Mouse (Mus musculus) induced T-regulatory cell, adult 2 months (primary cell): ENCODE results near the gene Nosip.
A peak's percentile ranks its signal among the peaks of the same experiment; 100 is the strongest.
"Not testable (repeated sequence)": the region's sequence is repeated elsewhere in the genome, so short reads cannot be mapped to it uniquely, and the experiment has no call there.

Experiments used
- DNase-seq: peaks from one replicate; pipeline ENCODE4 v3.0.0-alpha.2; 2012; ENCODE audit warnings: low read depth

The Nosip gene

DNA sequence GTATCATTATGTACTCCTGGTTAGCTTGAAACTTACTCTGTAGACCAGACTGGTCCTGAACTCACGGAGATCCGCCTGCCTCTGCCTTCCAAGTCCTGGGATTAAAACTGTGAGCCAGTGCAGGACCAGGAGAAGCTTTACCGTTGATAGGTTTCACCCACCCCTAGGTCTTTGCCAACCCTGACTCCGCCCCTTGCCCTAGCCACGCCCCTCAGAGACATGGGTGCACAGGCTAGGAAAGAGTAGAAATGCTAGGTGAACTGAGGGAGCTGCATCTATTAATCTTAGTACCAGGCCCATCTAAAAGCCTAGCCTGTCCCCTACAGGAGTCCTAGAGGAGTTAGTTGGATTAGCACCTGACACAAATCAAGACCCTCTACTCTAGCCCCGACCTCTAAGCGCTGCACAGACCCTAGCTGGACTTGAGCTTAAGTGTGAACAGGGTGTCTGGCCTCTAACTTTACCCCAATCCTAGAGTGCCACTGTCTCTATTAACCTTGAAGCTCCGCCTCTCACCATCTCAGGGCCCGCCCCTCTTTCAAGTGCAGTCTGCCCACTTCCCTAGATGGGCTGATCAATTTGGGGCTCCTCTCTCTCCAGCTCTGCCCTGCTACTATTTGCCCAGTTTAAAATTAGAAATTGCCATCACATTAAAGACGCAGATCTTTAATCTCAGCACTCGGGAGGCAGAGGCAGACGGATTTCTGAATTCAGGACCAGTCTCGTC lies 28.2 kb downstream of the Nosip start:
- DNase-seq: peak; percentile 63

DNA sequence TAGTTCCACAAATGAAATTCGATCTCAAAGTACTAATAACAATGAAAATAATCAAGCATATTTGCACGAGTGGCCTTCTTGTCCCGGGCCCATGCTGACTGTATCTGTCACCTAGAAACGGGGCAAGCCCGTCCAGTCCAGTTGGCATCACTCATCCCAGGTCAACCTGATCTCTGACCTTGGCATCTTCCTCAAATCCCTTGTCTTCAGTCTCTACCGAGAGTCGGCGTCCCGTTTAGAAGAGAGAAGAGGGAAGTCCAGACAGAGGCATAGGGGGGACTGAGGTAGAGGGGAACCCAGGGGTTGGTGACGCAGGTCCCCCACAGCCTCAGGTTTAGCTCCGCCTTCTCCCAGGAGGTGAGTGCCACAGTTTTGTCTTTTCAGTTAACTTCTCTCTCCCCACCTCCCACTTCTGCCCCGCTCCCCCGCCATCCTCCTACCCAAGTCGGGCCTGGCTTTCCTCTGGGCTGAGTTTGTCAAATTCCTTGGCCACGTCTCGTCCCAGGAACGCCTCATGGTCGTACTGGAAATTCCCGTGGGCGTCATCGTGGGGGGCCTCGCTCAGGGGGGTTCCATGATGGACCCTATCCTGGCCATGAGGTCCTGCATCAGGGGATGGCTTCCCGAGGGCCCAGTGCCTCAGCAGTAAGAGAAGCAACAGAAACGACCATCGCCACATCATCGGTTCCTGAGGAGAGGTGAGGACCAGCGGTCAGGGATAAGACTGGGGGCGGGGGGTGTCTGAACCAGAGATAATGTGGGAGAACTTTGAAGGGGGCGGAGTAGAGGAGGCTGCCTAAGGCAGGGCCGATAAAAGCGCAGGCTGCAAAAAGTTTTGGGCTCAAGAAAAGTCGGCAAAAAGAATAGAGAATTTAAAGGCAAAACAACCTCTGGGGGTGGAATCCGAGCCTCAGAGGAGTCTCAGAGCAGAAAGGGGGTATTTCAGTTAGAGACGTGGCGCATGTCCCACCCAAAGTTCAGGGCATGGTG lies 29.1 kb downstream of the Nosip start:
- peak; percentile 30 for DNase-seq

DNA sequence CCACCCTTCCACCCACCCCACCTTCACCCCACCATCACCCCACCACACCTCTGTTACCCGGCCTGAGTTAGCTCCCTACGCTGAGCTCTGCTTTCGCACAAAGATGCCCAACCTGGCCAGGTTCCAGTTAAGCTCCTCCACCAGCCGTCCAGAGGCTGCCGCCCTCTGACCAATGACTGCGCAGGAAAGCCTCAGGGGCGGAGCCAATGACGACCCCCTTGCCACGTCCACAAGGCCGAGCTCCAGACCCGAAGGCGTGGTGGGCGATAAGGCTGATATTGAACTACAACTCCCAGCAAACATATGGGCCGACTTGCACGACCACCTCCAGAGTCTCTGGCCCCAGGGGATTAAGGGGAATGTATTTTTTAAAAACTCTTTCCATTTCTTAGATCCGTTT lies 29.8 kb downstream of the Nosip start, which contains the start of gene Rcn3:
Gene Rcn3 (minus strand): TSS at position 174 of the 400 bp plus-strand sequence.
- no peak for DNase-seq

DNA sequence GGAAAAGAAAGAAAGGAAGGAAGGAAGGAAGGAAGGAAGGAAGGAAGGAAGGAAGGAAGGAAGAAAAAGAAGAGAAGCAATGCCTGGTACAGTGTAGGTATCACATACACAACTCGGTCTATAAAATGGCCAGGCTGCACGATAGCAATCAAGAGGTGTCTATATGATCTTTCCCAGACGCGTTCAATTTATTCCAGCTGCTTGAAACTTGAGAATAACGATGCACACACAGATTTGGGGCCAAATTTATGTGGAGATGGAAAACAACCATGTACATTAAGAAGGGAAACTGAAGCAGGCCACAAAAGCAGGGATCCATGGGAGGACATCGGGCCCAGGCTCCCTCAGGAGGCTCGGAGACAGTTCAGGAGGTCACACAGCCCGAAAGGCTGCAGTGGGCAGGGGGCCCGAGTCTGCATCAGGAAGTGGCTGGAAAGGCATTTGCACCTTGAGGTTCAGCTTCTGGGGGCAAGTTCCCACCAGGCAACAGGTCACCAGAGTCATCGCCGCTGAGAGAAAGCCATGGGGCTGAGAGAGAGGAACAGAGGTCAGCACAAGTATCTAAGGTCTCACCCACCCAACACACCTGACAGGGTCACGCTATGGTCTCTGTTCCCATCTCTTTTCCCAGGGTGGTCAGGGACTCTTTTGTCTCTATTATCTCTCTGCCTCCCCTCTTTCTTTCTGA lies 30.7 kb downstream of the Nosip start:
- DNase-seq: peak; percentile 15

DNA sequence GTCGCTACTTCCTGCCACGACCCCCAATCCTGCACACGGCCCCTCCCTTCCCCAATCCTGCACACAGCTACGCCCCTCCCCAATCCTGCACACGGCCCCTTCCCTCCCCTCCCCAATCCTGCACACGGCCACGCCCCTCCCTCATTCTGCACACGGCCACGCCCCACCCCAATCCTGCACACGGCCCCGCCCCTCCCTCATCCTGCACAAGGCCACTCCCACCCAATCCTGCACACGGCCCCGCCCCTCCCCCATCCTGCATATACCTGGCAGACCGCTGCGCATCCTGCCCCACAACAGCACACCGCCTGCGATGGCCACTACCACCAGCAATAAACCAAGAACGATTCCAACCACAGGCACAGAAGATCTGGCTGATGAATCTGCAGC lies 31.3 kb downstream of the Nosip start:
- DNase-seq: peak; percentile 68

DNA sequence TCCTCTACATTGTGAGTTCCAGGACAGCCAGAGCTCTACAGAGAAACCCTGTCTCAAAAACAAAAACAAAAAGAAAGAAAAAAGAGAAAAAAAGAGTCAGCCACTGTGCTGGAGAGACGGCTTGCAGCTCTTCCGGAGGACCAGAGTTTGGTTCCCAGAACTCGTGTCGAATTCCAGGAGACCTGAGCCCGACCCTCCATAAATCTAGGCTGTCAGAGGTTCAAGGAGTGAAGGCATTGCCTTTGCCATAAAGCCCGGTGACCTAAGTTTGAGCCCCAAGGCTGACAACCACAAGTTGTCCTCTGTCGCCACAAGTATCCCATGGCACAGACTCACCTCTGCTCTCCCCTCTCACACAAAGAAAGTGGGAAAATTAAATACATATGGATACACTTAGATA lies 31.9 kb downstream of the Nosip start:
- DNase-seq: no peak

DNA sequence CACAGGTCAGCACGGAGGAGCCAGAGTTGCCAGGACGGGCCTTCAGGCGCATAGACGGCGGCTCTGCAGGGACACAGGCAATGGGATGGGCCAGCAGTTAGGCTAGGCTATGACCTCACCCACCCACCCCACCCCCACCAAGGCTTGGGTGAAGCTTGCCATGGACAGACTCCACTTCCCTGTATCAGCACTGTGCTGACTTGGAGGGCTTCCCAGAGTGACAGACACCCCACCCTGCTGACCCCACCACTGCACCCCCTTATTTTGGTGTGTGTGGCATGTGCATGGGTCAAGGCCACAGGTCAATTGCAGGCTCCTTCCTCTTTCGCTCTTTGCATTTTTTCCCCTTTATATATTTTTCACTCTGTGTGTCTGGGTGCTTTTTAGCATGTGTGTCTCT lies 33.1 kb downstream of the Nosip start:
- DNase-seq: no peak

DNA sequence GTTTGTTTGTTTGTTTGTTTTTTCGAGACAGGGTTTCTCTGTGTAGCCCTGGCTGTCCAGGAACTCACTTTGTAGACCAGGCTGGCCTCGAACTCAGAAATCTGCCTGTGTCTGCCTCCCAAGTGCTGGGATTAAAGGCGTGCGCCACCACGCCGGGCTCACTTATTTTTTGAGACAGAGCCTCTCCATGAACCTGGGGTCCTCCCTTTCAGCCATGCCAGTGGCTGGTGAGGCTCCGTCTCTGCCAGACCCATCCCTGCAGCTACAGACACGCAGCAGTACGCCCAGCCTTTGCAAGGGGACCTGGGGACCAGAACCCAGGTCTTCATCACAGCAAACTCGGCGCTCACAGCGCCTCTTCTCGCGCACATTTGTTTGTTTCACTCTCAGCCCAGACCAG lies 33.7 kb downstream of the Nosip start:
- not testable (repeated sequence) for DNase-seq

DNA sequence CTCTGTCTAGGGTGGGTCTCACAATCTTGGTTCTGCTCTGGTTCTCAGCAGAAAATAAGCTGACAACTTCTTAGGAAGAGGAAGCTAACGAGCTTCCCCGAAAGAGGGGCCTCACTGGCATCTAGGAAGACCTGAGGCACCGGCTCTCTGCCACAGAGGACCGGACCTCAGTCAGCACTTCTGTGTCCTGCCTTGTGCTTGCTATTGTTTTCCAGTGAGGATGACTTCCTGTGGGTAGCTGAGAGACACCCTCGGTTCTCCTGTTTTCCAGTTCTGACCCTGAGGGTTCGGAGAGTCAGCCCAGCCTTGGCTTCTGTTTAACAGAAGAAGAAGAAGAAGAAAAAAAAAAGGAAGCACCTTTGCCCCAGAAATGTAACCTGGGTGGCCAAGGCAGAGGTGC lies 35.2 kb downstream of the Nosip start:
- no peak for DNase-seq

DNA sequence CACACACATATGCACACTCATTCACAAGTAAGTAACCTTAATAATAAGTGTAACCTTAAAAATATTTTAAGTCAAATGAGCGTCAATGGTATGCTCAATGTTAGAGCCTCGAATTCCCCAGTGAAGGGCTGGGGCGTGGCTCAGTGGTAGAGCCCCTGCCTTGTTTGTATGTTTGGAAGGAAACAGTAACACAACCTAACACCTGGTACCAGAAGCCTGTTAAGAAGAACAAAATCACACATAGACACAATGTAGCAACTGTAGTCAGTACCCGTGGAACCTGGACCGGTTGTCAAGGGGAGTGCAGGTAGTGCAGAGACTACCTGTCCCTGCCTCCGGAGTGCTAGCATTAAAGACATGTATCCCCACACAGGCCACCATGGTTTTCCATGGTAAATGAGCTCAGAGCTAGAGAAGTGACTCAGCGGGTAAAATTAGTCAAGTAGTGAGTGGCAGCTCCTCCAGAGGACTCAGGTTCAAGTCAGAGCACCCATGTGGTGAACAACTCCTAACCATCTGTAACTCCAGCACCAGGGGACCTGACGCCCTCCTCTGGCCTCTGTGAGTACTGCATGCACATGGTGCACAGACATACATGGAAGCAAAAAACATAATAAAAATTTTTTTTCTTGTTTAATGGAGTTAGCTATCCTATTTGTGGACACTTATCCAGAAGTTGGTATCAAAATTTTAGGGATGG lies 36.5 kb downstream of the Nosip start:
- DNase-seq: peak; percentile 62

DNA sequence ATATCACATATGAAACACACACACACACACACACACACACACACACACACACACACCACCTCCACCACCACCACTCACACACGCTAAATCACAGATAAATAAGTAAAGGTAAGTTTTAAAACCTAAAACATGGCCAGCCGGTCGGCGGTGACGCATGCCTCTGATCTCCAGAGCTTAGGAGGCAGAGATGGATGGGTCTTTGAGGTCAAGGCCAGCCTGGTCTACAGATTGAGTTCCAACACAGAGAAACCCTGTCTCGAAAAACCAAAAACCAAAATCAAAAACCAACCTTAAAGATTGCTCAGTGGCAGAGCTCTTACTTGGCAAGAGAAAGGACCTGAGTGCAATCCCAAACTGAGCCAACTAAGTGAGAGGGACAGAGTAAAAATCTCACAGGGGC lies 37.8 kb downstream of the Nosip start:
- DNase-seq: no peak

DNA sequence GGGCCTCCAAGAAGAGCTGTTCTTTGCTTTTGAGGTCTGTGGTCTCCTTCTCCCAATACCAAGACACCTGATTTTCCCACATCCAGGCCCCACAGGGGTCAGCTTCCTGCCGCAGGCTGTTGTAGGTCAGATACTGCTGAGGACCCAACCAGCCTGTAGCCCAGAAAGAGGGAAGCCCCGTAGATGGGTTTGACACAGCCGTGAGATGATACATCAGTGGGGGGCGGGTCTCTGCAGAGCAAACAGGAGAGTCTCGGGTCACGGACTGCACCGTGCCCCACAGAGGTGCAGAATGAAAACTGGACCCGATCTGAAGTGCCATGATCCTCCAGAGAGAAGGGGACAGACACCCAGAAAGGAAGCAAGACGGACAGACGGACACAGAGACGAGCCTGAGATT lies 40.2 kb downstream of the Nosip start:
- DNase-seq: no peak

DNA sequence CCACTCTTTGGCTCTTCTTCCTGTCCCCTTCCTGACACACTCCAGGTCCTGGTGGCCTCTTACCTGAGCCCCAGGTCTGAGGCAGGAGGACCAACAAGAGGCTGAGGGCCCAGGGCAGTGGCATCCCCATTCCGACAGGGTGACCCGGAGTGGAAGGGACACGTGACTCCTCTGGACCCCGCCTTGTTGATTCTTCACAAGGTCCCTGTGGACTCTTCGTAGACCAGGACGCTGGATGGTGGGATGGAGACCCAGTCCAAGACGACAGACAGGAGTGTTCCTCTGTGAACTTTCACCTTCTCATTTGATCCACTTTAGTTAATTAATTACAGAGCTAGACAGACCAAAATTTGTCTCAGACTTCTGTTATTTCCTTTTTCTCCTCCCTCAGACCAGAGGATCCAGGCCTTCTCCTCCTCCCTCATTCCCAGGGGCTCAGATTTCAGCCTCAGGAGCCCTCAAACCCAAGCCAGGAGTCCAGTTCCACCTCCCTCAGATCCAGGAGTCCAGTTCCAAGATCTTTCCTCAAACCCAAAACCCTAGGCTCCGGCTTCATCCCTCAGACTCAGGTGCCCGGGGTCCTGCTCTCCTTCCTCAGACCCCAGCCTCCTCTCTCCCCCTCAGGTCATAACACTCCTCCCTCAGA lies 40.8 kb downstream of the Nosip start:
- DNase-seq: no peak

DNA sequence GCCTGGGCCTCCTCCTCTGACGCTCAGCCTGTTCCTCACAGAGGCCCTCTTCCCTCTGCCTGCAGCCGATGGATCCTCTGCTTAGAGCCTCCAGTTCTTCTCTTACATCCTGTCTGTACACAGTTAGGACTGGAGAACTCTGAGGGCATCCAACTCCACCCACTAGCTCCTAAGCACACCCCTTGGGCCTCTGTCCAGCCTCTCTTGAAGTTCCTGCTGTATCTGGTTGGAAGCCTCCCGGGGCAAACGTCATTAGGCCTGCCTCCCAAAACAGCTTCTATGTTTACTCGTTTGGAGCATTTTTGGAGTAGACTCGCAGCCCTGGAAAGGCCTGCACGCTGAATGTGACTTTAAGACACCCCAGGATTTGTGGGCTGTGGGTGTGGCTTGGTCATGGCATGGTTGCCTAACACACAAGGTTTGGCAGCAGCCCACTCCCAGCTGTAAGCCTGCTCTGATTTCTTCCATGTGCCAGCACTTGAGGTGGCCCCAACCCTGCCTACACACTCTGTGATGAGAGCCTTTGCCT lies 41.5 kb downstream of the Nosip start, which contains the start of gene Fcgrt:
Gene Fcgrt (minus strand): TSS at position 200 of the 529 bp plus-strand sequence.
- no peak for DNase-seq

DNA sequence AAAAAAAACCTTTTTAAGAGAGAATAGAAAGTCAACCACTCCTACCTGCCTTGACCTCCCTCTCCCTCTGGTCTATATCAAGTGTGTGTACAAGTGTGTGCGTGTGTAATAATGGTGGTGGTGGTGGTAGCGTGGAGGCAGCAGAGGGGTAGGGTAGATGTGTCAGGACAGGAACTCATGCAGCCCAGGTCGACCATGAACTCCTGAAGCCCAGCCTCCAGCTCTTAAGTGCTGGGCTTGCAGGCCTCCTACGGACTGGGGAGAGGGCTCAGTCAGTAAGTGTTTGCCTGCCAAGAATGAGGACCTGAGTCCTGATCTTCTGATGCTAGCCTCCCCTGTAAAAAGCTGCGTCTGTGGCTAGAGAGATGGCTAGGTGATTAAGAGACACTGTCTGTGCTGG lies 42.7 kb downstream of the Nosip start:
- no peak for DNase-seq

DNA sequence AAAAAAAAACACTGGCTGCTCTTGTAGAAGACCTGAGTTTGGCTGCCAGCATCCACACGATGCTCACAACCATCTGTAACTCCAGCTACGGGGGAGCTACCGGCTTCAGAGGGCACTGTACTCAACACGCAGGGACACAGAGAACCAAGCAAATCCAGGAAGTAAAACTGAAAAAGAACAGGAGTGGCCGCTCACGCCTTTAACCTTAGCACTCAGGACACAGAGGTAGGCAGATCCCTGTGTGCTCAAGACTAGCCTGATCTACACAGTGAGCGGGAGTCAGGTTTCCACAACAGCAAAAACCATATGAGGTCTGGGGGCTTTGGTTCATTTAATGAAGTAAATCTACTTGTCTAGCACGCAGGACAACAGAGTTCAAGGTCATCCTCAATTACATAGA lies 43.3 kb downstream of the Nosip start:
- DNase-seq: no peak

DNA sequence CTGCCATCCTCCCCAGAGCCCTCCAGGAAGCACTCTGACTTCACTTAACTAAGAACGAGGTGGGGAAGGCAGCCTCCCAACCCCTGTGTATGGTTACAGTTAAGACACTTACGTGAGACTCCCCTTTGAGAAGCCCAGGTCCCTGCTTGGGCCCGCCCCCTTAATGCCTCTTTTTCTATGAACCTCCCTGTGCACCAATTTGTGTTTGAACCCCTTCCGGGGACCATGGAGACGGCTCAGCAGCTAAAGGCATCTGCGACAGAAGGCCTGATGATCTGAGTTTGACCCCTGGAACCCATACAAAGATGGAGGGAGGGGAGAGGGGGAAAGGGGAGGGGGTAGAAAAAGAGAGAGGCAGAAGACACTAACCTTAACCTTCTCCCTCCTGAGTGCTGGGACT lies 44.2 kb downstream of the Nosip start:
- no peak for DNase-seq

DNA sequence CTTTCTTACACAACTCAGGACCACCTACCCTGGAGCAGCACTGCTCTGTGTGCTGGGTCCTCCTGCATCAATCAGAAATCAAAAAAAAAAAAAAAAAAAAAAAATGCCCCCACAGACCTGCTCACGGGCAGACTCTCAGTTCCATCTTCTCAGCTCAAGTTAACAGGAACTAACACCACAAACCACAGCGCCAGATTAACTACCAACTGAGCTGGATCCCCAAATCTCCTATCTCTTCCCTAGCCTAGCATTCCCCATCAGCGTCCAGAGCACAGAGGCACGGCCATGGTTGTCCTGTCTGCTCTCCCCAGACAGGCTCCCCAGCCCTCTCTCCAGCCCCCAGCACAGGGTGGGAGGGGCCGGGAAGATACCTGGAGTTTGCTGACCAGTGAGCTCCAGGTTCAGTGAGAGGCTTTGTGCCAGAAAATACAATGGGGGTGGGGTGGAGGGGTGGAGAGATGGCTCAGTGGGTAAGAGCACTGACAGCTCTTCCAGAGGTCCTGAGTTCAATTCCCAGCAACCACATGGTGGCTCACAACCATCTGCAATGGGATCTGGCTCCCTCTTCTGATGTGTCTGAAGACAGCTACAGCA lies 44.9 kb downstream of the Nosip start:
- DNase-seq: no peak

DNA sequence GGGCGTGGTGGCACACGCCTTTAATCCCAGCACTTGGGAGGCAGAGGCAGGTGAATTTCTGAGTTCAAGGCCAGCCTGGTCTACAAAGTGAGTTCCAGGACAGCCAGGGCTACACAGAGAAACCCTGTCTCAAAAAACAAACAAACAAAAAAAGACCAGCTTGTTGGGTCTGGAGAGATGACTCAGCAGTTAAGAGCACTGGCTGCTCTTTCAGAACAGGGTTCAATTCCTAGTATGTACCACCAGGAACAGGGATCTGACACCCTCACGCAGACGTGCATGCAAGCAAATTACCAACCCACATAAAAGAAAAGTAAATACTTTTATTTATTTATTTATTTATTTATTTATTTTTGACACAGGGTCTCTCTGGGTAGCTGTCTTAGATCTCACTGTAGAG lies 47.9 kb downstream of the Nosip start:
- DNase-seq: not testable (repeated sequence)

DNA sequence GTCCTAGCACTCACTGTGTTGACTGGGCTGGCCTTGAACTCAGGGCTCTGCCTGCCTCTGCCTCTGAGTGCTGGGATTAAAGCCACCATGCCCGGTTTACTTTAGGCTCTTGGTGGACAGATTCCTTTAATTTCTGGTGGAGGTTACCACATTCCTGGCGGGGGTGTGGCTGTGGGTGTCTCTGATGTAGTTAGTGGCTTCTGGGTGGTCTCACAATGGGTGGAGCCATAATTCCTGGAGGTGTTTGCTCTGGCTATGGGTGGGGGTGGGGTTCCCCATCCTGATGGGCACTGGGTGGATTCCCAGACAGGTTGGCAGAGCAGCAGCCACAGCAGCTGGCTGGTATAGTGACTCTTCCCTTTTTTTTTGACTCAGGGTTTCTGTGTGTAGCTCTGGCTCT lies 49.7 kb downstream of the Nosip start:
- DNase-seq: no peak

DNA sequence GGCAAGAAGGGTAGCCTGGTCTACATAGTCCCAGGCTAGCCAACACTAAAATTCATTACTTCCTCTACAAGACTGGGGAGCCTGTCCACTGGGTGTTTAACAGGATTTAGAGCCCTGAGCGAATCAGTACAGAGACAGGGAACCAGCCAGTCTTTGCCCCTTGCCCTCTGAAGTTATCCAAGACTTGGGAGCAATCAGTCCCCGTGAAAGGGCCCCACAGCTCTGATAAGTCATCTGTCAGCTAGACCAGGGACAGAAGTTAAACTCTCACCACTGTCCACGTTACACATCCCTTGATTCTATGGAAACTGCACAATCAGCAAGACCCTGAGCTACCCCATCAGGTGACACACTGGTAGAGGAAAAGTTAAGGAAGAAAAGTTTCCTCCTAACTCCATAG lies 50.3 kb downstream of the Nosip start:
- DNase-seq: no peak
